Mouse (Mus musculus): ENCODE results near the gene Tas2r140.

Tas2r140 gene

GRCm38 (mm10) chr6:133055716-133056115, at the start of gene Tas2r140:
Gene Tas2r140 (minus strand): TSS chr6:133055816.
- no peak for DNase-seq (ENCODE audit: low spot score)

- DNase-seq (ENCODE audit: low spot score), result no peak
Measured at GRCm38 (mm10) chr6:133104609-133104921, 48.9 kb upstream of the Tas2r140 start, which contains the start of gene Smim10l1. Gene Smim10l1 (plus strand): TSS chr6:133104909.

- DNase-seq (ENCODE audit: low spot score), result no peak
Measured at GRCm38 (mm10) chr6:133102430-133102829, 46.8 kb upstream of the Tas2r140 start.

- no peak for DNase-seq (ENCODE audit: low spot score)
Measured at GRCm38 (mm10) chr6:133092226-133092625, 36.6 kb upstream of the Tas2r140 start.

- no peak for DNase-seq (ENCODE audit: low spot score)
Measured at GRCm38 (mm10) chr6:133037001-133037400, 18.6 kb downstream of the Tas2r140 start, which contains the start of gene Tas2r103. Gene Tas2r103 (minus strand): TSS chr6:133037101.

Measured in retina, embryonic 14.5 days (tissue).